Mouse (Mus musculus) left cerebral cortex, adult 9 months (tissue): ENCODE measurements around the gene Brf1.

Experiments
- DNase-seq, 2 experiments: peaks; one replicate each; pipeline ENCODE4 v3.0.0; 2022; ENCODE audit warnings: low spot score in 2 of 2

Brf1 gene

GRCm38 (mm10) chr12:113017429-113017984 is 17.0 kb upstream of the Brf1 start:
- no peak for DNase-seq

- DNase-seq: peak; percentile 59 to 91
Observed at GRCm38 (mm10) chr12:113016976-113017375, 16.5 kb upstream of the Brf1 start.

GRCm38 (mm10) chr12:113015956-113016355 is 15.5 kb upstream of the Brf1 start:
- no peak for DNase-seq

- peak in 1 of 2 experiments; percentile 30 for DNase-seq
Observed at GRCm38 (mm10) chr12:113014561-113015556, 14.4 kb upstream of the Brf1 start.

- DNase-seq: peak; percentile 73 to 90
Observed at GRCm38 (mm10) chr12:113013604-113014558, 13.4 kb upstream of the Brf1 start, which contains the start of gene Pacs2. TSS of gene Pacs2 (plus strand) at chr12:113014508.

- DNase-seq: peak; percentile 73 to 76
Observed at GRCm38 (mm10) chr12:113013021-113013491, 12.6 kb upstream of the Brf1 start.

GRCm38 (mm10) chr12:113012443-113012842 is 11.9 kb upstream of the Brf1 start:
- no peak for DNase-seq

GRCm38 (mm10) chr12:113011702-113012360 is 11.3 kb upstream of the Brf1 start:
- DNase-seq: no peak

- peak in 1 of 2 experiments; percentile 70 for DNase-seq
Observed at GRCm38 (mm10) chr12:113004993-113005392, 4.5 kb upstream of the Brf1 start.

- DNase-seq: no peak
Observed at GRCm38 (mm10) chr12:113004011-113004410, 3.5 kb upstream of the Brf1 start.

- DNase-seq: no peak
Observed at GRCm38 (mm10) chr12:113002667-113003066, 2.2 kb upstream of the Brf1 start.

GRCm38 (mm10) chr12:113001133-113001474 is 600 bp upstream of the Brf1 start:
- no peak for DNase-seq

GRCm38 (mm10) chr12:112999569-113000293 is 773 bp downstream of the Brf1 start:
- DNase-seq: no peak

GRCm38 (mm10) chr12:112994153-112994552 is 6.4 kb downstream of the Brf1 start:
- DNase-seq: no peak

- DNase-seq: no peak
Observed at GRCm38 (mm10) chr12:112991444-112991843, 9.1 kb downstream of the Brf1 start.

GRCm38 (mm10) chr12:112990706-112991405 is 9.6 kb downstream of the Brf1 start:
- DNase-seq: no peak

- no peak for DNase-seq
Observed at GRCm38 (mm10) chr12:112987877-112988276, 12.6 kb downstream of the Brf1 start.

GRCm38 (mm10) chr12:112985346-112985745 is 15.2 kb downstream of the Brf1 start:
- no peak for DNase-seq

- DNase-seq: no peak
Observed at GRCm38 (mm10) chr12:112982031-112982430, 18.5 kb downstream of the Brf1 start.

- DNase-seq: peak in 1 of 2 experiments; percentile 42
Observed at GRCm38 (mm10) chr12:112977156-112977555, 23.3 kb downstream of the Brf1 start.
